Mouse (Mus musculus): ENCODE measurements around the gene Pdzd2.

The Pdzd2 gene

DNA sequence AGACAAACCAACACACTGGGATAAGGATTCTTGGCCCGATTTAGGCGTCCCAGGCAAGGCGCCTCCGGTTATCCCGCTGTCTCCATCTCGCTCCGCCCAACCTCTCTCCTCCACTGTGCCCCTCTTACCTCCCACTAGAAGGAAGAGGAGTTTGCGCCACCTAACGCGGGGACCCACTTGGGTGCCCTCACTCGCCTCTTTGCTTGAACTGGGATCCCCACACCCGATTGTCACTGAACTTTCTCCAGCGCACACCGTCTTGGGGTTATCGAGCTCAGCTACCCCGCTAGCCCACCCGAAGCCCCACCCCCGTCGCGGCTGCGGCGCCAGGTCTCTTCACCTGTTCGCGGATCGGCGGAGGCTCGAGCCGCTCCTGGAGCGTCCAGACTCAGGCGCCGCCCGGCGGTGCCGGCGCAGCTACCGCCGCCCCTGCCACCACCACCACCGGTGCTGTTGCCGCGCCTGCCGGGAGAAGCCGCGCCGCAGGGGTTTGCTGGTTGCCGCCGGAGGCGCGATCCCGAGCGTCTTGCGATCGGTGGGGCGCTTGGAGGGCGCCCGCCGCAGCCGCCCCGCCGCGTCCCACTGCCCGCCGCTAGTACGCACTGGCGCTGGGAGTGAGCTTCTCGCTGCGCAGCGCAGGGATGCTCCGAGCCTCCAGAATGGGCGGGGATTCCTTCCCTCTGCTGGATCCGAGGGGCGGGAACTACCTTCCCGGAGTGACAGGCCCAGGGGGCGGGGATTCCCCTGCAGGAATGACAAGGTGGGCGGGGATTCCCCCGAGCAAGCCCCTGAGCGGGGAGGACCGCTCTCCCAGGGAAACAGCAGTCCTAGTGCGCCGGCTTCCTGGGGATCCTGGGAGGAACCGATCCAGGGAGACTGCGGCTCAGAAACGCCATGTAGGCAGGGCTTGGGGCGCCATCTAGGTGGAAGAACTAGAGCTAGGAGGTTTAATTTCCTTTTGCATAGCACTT lies at the start of gene Pdzd2:
Gene Pdzd2 (minus strand): TSS at position 648 of the 971 bp plus-strand sequence.
- peak; percentile 94 for DNase-seq (ENCODE audit: low spot score)

DNA sequence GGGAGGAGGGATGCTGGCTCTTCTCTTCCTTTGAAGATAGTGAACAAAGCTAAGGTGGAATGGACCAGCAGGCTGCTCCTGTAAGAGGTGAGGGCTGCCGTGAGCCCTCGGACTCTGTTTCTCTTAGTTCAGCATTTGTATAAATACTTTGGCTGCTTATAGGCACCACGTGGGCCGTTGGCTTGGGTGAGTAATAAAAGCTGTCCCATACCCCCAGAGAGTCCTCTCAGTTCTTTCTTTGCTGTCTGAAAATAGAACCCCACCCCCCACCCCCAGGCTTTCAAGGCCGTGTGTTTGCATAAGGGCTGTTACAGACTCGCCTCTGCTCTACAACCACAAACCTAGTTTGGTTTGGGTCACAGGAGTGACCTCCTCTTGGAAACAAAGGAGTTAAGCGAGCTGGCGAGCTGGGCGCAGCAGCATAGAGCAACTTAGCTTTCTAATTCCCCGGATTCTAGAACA lies 49.7 kb upstream of the Pdzd2 start:
- DNase-seq (ENCODE audit: low spot score), result no peak

DNA sequence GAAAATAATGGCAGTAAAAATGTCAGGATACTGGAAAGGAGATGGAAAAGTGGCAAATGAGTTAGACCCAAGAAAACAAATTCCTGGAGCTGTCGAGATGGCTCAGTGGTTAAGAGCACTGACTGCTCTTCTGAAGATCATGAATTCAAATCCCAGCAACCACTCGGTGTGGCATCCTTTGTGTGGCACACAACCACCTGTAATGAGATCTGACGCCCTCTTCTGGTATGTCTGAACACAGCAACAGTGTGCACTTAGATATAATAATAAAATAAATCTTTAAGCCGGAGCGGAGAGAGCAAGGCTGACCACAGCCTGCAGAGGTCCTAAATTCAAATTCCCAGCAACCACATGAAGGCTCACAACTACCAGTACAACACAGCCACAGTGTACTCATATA lies 48.8 kb upstream of the Pdzd2 start:
- DNase-seq (ENCODE audit: low spot score), result no peak

DNA sequence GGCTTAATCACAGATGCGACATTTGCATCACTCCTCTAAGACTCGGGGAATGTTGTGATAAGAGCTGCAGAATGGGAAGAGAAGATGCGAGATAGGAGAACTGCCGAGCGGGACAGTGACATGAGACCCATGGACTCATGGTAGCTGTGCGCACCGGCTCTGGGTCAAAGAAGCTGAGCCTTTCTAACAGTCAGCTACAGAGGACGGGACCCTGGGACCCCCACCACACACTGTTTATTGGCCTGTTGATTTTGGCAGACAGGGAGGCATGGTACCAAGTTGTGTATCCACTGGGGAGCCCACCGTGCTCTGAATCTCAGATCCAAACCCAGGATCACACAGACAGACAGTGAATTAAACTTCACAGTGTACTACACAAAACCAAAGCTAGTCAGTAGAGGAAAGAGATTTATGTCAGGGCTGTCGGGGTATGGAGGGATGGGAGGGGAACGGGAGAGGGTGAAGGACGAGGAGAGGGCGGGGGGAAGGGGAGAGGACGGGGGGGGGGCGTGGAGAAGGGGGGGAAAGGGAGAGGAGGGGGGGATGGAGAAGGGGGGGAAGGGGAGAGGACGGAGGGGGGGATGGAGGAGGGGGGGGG lies 42.1 kb upstream of the Pdzd2 start:
- no peak for DNase-seq (ENCODE audit: low spot score)

DNA sequence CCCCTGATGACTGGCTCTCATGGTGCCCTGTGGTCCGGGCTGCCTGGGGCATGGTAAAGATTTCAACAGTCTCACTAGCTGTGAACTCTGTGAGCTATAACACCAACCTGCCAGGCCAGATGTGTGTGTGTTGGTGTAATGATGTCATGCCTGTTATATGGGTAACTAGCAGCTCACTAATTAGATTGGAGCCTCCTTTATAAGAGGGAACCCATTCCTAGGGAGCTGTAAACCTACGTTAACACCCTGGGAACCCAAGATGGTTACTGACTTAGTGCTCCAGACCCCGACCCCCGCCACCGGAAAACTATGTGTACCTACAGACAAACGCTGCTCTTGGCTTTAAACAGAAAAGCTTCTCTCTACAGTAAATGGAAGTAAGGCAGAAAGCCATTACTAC lies 41.6 kb upstream of the Pdzd2 start:
- no peak for DNase-seq (ENCODE audit: low spot score)

DNA sequence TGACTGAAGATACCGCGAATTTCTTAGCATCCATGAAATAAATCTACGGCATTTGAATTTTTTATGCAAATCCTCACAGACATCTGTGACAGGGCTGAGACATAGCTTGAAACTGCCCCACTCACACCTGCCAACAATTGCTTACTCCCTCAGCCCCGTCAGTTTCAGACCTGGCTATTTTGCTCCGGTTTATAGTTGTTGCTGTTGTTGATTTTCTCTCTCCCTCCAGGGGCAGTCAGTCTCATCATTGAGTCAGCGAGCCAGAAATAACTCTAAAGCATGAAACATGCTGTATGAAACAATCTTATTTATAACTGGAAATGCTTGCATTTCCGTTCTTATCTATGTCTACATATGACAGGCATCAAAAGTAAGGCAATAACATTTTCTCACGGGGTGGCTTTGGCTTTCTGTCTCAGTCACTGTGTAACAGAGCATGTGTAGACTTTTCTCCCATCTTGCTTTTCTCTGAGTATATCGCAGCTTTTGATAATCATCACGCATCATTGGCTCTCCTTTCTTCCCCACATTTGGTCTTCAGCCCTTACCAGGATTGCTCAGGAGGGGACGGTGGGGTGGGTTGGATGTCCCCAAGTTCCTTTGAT lies 34.5 kb upstream of the Pdzd2 start:
- DNase-seq (ENCODE audit: low spot score), result no peak

DNA sequence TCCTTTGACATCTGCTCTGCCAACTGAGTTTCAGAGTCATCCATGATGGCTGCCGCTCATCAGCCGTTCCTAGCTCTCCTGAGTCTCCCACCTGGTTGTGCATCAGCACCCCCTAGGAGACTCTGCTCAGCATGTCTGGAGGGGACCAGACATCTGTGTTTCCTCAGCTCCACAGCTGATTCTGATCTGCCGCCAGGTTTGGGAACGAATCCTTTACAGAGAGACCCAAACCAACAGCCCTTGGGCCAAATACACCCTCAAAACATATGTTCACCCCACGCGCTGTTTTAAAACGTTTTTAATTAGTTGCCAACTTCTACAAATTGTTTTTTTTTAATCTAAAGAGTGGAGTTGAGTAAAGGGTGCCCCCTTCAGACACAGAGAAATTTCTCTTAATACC lies 31.2 kb upstream of the Pdzd2 start:
- no peak for DNase-seq (ENCODE audit: low spot score)

DNA sequence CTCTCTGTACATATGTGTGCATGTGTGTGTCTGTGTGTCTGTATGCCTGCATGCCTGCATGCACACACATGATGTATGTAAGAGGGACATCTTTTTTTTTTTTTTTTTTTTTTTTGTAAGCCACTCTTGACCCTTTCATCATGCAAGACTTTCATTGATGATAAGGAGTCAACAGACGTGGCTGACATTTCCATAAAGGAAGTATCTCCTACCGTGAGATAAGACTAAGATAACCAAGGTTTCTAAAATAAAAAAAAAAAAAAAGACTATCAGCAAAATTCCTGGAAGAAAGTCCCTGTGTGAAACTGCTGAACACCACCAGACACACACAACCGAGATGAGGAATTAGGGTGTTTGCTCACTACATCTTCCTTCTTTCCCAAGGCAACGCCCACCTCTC lies 27.1 kb upstream of the Pdzd2 start:
- DNase-seq (ENCODE audit: low spot score), result no peak

DNA sequence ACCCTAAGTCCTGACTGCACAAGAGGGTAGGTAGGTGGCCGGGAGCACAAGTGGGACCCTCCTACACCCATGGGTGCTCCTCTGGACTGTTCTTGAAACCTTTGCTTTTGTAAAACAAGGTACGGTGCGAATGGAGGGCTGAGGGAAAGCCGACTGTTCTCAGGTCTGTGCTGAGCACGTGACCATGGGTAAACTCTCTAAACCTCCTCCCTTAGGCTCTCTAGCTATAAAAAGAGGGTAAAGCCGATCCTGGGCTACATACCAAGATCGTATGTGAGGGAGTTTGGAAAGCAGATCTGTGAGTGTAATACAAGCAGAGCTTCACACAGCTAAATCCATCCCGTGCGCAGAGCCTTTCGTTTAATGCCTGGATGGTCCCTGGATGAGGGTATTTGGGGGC lies 23.4 kb upstream of the Pdzd2 start:
- no peak for DNase-seq (ENCODE audit: low spot score)

DNA sequence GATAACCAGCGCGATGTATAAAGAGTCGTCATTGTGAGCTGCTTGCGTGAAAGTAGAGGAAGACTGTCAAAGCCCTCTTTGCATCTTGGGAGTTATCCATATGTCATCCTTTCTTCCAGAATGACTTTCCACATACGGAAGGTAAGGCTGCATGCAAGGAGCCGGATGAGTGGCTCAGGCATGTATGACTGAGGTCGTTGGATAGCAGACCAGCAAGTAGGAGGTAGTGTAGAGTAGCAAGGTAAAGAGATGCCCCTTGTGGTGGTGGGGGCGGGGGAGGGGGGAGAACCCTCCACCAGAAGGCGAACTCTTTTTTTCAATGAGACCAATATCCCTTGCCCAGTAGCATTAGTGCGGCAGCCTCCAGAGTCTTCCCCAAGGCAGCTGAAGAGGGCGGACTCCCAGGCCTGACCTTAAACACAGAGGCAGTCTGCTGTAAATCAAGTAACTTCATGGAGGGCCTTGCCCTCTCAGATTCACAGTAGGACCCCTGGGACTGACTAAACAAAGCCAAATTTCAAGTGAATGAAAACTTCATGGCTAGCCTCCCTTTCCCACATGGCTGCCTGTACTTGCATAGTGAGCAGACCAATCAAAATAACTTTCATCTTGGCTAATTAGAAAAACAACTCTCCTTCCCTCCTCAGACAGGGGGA lies 22.7 kb upstream of the Pdzd2 start:
- no peak for DNase-seq (ENCODE audit: low spot score)

DNA sequence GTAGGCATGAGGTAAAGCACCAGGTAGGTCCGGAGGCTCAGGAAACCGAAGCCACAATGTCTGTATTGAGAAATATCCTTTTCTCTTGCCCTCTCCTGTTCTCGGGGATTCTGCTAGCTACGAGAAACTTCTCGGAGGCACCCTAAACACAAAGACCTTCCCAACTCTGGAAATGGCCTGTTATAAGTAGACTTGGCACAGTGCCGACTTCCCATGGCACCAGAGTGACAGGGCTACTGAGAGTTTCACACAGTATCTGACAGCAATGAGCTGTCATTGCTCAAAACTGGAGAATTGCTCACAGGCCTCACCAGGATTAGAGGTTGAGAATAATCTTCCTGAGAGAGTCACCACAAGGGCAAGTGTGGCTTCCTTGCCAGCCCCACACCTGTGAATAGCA lies 21.0 kb upstream of the Pdzd2 start:
- DNase-seq (ENCODE audit: low spot score), result no peak

DNA sequence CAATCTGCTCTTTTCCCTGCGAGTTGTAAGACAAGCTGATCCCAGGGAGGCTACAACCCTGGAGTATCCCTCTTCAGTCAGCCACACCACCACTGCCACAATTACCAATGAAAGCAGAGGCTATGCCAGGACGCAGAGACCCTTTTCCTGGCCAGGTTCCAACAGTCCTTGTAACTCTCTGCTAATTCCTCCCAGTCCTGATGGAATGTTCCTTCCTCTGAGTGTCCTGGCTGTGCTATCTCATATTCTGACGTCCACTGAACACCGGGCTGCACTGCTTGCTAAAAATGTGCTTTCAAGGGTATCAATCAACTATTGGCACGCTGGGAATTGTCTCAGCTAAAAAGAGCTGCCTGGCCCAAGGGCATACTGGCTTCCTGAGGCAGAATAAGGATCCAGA lies 18.7 kb upstream of the Pdzd2 start:
- no peak for DNase-seq (ENCODE audit: low spot score)

DNA sequence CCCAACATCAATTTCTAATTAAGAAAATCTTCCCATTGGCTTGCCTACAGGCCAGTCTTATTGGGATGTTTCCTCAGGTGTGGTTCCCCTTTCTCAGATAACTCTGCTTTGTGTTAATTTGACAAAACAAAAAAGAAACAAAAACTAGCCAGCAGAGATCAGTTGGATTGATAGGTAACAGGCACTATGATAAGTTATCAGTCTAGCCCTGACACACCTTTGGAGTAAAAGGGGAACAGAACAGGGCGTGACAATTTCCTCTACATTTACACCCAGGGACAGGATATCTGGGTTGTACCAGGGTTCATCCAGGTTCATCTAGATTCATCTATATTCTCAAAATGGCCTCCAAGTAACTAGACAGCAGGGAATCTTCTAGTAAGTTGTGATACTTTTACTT lies 18.0 kb upstream of the Pdzd2 start:
- no peak for DNase-seq (ENCODE audit: low spot score)

DNA sequence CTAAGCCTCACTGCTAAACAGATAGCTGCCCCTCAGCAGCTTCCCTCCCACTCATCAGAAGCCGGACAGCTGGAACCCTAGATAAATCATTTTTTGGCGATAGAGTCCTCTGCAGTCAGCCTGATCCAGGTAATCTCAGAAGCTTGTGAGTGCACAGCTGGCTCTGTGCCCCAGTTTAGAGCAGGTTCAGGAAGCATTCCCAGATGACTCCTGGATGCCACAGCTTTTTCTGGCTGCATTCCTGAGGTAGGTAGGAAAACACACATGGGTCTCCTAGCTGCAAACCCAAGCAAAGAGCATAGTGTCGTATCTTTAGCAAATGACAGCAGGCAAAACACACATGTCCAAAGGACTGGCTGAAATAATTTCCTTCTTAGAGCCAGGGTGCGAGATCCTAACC lies 13.5 kb upstream of the Pdzd2 start:
- DNase-seq (ENCODE audit: low spot score), result no peak

DNA sequence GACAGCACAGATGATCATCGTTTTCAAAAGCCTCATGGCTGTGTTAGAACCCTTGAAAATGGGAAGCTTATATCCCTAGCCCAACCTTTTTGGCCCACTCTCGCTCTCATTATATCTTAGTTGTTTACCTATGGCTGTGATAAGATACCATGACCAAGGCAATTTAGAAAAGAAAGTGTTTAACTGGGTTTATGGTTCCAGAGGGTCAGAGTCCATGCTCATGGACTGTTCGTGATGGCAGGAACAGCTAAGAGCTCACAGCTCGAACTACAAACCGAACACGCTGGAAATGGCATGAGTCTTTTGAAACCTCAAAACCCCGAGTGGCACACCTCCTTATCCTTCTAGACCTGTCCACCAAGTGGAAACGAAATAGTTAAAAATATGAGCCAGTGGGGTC lies 11.2 kb upstream of the Pdzd2 start:
- DNase-seq (ENCODE audit: low spot score), result no peak

DNA sequence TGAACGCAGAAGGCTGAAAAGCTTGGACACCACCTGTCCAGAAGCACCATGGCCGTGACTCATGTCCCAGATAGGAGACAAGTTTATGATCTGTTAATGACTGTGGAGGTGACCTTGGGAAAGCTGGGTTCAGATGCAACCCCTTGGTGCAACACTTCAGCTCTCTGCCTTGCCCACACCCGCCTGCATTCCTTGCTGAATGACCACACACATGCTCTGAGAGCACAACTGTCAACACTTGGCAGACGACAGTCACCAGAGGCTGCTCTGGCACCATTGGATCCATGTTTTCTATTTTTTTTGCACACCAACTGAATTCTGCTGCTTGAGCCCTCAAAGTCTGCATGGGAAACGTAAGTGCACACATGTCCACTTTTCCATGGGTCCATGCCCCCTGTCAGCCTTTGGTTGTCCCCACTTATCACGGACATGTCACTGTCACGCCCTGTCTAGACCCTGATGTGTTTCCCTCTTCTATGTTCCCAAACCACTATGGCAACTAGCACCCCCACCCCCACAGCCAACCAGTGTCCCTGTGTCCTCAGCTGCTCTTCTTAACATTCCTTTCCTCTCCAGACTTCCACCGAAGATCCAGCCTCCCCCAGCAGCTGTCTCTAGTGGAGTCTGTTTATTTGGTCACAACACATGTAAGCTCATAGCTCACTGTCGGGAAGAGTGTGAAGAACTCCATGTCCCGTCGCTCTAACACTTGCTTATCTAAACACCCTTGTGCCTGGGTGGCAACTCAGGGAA lies 10.0 kb upstream of the Pdzd2 start:
- no peak for DNase-seq (ENCODE audit: low spot score)

DNA sequence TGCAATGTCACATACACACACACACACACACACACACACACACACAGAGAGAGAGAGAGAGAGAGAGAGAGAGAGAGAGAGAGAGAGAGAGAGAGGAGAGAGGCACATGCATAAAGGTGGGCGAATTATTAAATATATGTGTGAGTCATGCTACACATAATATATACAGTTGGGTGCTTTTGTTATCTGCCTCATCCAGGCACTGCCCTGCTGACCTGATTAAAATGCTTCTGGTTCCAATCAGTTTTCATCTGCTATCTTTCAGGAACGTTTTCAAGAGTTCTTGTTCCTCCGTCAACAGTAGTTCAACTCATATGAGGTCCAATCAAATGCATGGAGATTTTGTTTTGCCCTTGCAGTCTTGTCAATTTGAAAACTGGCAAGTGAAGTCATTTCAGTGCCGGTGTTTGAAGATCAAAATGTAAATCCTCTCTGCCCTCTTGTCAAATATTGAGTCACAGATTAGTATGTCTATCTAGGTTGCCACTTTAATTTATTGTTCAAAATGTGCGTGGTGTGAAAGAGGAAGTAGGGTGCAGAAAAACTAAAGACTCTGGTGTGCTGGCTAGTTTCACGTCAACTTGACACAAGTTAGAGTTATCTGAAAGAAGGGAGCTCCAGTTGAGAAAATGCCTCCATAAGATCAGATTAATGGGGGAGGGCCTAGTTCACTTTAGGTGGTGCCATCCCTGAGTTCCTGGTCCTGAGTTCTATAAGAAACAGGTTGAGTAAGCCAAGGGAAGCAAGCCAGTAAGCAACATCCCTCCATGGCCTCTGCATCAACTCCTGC lies 2.6 kb upstream of the Pdzd2 start:
- DNase-seq (ENCODE audit: low spot score), result no peak

DNA sequence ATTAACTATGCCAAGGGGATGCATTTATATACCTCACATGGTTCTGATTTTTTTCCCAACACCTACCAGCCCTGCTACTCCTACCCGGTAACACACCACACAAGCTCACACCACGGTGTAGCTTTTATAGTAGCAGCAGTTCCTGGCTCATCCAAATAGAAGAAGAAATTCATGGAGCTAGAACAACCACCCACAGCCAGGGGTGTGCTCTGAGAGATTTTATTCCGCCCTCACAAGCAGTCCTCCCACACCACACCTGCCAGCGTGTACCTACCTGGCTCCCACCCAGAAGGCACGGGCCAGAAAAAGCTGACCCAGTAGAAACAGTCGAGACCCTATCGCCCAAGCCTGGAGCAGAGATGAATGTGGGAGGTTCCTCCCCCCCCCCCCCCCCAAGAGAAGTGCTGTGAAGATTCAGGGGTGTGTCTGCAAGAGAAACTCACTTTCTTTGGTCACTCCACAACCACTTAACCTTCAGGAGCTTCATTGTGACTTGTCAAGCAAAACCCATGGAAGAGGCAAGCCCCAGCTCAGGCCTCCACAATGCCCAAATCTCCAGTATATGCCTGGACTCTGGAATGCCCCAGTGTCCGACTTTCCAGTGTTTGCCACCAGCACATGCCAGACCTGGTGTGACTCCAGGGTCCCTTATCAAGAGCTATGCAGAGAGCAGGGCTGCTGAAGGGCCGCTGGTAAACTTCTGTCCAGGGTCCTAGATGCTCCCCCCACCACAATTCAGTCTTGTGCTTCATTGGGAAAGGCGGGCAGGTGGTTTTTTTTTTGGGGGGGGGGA lies 1.2 kb downstream of the Pdzd2 start:
- peak; percentile 47 for DNase-seq (ENCODE audit: low spot score)

DNA sequence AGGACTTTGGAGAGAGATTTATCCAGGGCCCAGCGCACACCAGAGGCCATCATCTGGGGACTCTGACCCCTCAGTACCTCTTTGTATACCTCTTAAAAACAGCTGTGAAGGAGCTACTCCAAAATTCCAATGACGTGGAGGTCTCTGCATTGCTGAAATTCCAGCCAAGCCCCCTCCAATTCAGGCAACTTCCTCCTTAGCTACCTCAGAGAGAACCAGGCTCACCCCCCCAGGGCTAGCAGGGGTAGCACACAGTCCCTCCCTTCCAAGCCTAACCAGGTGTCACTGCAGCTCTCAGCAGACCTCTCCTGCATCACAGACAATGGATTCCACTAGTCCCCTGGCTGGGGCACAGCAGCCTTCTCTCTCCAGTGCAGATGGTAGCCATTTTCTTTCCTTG lies 4.5 kb downstream of the Pdzd2 start:
- DNase-seq (ENCODE audit: low spot score), result no peak

DNA sequence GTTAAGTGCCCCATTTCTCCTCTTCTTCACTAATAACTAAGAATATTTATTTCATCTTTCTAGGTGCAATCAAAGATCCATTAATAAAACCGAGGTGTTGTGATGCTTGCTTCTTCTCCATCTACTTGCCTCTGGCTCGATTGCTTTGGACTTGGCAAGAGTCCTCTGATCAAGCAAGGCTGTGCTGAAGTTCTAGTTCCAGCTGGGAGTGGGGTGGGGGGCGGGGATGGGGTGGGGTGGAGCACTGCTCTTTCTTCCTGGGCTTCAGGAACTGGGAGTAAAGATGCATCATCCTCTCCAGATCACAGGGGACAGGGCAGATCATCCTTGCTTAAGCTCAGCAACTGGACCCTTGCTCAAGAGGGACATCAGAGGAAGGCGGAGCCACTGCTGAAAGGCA lies 5.5 kb downstream of the Pdzd2 start:
- DNase-seq (ENCODE audit: low spot score), result no peak
